Mouse (Mus musculus): ENCODE data around the gene Nr2f2. TPM values are rescaled to one million over a fixed set of nuclear protein-coding genes. Genes with fewer than 3 reads are reported as not detected.

The Nr2f2 gene
- polyA plus RNA-seq, 1 experiment from 2014 or later: 95.7 TPM

DNA sequence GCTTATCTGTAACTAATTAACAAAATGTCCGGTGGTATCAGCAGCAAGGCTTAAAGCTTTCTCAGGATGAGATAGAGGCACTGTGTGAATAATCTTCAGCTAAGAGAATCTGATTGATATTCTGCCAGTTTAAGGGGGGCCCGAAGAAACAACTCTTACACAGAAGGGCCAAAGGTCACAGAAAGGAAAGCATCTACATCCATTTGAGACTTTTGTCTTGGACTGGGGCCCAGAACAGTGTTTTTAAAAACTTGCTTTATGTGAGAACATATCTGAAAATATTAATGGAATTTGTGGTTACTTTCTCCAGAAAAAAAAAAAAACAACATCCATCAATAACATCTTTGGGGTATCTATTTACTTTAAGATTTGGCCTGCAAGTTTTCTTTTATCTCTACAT, 38.9 kb upstream of the Nr2f2 start:
- no peak overlapping the region for H3K27ac ChIP-seq (ENCODE audit: low read length)
- H3K4me1 ChIP-seq (replicated peaks; ENCODE audit: control insufficient read depth, insufficient read depth, low read length): 0 out of 2 replicates have a peak, but pooled peaks cover 5% of the 10 kb centered on the region
- H3K4me2 ChIP-seq (ENCODE audit: low read depth, low read length): no peak overlapping the region
- no peak for ATAC-seq (ENCODE audit: low read depth)
- H3K36me3 ChIP-seq (ENCODE audit: control insufficient read depth, insufficient read depth, low read length): peaks cover 29% of the 10 kb centered on the region
- WGBS: 31% methylated on average over 2 of the region's 2 CpGs
- H3K9ac ChIP-seq (ENCODE audit: low read length): no peak overlapping the region
- no peaks in the 10 kb centered on the region for H3K9me3 ChIP-seq (ENCODE audit: control insufficient read depth, low read length)
- no peaks in the 10 kb centered on the region for H3K27me3 ChIP-seq (ENCODE audit: control insufficient read depth, insufficient read depth, low read depth, low read length)
- no peak overlapping the region for H3K4me3 ChIP-seq (ENCODE audit: low read length)

DNA sequence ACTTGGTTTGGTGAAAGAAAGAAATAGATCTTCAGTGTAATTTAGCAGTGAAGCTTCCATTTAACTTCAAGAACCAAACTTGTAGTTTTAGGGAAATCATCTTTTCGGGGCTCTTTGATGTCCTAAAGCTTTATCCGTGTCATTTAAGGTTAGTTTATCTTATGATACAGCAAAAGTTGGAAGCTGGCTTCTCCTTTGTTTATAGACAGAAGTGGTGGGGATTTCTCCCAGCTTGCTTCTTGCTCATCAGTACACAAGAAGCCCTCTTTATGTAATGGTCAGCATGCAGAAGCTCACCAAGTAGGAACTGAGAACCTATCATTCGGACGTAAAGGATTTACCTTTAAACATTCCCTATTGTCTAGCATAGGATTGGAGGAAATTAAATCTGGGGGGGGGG, 16.3 kb upstream of the Nr2f2 start:
- H3K4me3 ChIP-seq (ENCODE audit: low read length): no peak overlapping the region
- no peaks in the 10 kb centered on the region for H3K36me3 ChIP-seq (ENCODE audit: control insufficient read depth, insufficient read depth, low read length)
- no peaks in the 10 kb centered on the region for H3K9me3 ChIP-seq (ENCODE audit: control insufficient read depth, low read length)
- peak; percentile 79 for ATAC-seq (ENCODE audit: low read depth)
- WGBS: 48% methylated on average over 4 of the region's 4 CpGs
- H3K27me3 ChIP-seq (ENCODE audit: control insufficient read depth, insufficient read depth, low read depth, low read length): no peaks in the 10 kb centered on the region
- H3K27ac ChIP-seq (ENCODE audit: low read length): peak overlapping the region; percentile 27; the same call in 1 of the 2 replicates
- H3K4me1 ChIP-seq (replicated peaks; ENCODE audit: control insufficient read depth, insufficient read depth, low read length): peaks cover 11% of the 10 kb centered on the region
- no peak overlapping the region for H3K4me2 ChIP-seq (ENCODE audit: low read depth, low read length)
- H3K9ac ChIP-seq (ENCODE audit: low read length): no peak overlapping the region

DNA sequence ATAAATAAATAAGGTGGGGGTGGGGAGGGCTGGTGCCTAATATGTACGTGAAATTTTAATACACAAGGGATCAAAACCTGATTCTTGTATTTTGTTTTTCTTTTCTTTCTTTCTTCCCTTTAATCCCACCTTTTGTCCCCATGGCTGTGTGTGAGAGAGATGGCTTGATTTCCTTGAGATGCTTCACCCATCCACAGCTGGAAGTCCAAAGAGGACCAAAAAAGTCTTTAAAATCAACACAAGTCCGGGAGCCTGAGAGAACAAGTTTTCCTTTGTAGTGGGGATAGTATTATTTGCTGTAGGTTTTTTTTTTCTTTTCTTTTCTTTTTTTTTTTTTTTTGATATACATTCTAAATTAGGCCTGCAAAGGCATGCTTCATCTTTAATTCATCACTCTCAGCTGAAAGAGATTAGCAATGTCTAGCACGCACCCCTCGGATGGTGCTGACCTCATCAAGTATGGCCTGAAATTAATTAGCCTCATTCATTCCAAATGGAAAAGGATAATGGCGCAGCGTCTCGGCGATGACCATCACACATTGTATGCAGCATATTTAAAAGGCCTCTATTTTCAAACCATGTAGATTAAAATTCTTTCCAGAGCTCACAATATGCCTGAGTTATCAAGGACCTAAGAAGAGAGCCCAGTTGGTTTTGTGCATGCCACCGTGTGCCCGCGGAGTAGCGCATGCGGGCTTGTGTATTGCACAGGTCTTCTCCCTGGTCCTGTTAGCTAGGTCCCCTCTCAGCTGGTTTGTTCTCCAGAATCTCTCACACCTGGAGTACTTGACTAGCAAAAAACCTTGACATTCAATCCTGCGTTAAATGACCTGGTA, 15.1 kb upstream of the Nr2f2 start:
- no peak for ATAC-seq (ENCODE audit: low read depth)
- 82% methylated on average over 14 of the region's 14 CpGs for WGBS
- Histone ChIP-seq H3K27ac (ENCODE audit: low read length) (peak overlapping the region; percentile 75), H3K4me2 (ENCODE audit: low read depth, low read length) (0 out of 2 replicates have a peak overlapping the region, but pooled peaks have one; percentile 6), H3K9ac (ENCODE audit: low read length) (no peak overlapping the region), H3K27me3 (ENCODE audit: control insufficient read depth, insufficient read depth, low read depth, low read length) (no peaks in the 10 kb centered on the region), H3K36me3 (ENCODE audit: control insufficient read depth, insufficient read depth, low read length) (no peaks in the 10 kb centered on the region), H3K4me3 (ENCODE audit: low read length) (no peak overlapping the region), H3K4me1 (replicated peaks; ENCODE audit: control insufficient read depth, insufficient read depth, low read length) (peaks cover 11% of the 10 kb centered on the region), H3K9me3 (ENCODE audit: control insufficient read depth, low read length) (no peaks in the 10 kb centered on the region)

DNA sequence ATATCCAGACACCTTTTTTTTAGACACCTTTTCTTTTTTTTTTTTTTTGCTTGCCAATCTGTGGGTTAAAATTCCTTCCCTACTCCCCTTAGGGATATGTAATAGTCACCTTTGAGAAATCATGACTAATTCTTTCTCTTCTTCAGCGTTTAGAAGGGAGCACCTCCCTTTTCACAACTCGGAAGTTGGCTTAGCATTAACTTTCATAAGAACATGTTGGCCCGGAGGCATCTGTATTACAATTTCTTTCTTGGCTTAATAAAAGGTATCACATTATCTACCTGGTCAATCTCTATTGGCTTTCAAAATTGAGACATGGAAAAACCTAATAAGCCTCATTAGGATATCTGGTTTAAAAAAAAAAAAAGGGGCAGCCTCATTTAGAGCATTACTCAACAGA, 14.4 kb upstream of the Nr2f2 start:
- ATAC-seq (ENCODE audit: low read depth): no peak
- H3K4me2 ChIP-seq (ENCODE audit: low read depth, low read length): no peak overlapping the region
- H3K4me3 ChIP-seq (ENCODE audit: low read length): no peak overlapping the region
- H3K4me1 ChIP-seq (replicated peaks; ENCODE audit: control insufficient read depth, insufficient read depth, low read length): peaks cover 11% of the 10 kb centered on the region
- H3K27ac ChIP-seq (ENCODE audit: low read length): no peak overlapping the region
- no peak overlapping the region for H3K9ac ChIP-seq (ENCODE audit: low read length)
- no peaks in the 10 kb centered on the region for H3K9me3 ChIP-seq (ENCODE audit: control insufficient read depth, low read length)
- H3K27me3 ChIP-seq (ENCODE audit: control insufficient read depth, insufficient read depth, low read depth, low read length): no peaks in the 10 kb centered on the region
- 84% methylated on average over 3 of the region's 3 CpGs for WGBS
- no peaks in the 10 kb centered on the region for H3K36me3 ChIP-seq (ENCODE audit: control insufficient read depth, insufficient read depth, low read length)

DNA sequence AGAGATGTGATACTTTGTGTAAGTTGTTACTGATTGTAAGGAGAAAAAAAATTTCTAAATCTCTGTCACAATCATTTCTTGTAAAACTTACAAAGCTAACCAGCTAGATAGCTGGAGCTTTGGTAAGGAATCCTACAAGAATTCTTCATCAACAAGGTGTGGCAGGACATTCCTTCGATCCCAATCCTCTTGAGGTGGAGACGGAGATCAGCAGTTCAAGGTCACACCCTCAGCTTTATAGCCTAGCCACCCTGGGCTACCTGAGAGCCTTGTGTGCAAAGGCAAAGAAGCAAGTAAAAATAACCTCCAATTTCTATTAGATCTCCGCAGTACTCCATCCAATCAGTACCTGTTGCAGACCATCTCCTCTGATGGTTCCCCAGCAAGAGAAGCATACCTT, 13.7 kb upstream of the Nr2f2 start:
- ATAC-seq (ENCODE audit: low read depth): no peak
- H3K4me1 ChIP-seq (replicated peaks; ENCODE audit: control insufficient read depth, insufficient read depth, low read length): peaks cover 8% of the 10 kb centered on the region
- no peak overlapping the region for H3K4me2 ChIP-seq (ENCODE audit: low read depth, low read length)
- H3K36me3 ChIP-seq (ENCODE audit: control insufficient read depth, insufficient read depth, low read length): no peaks in the 10 kb centered on the region
- no peak overlapping the region for H3K4me3 ChIP-seq (ENCODE audit: low read length)
- no peak overlapping the region for H3K27ac ChIP-seq (ENCODE audit: low read length)
- H3K9ac ChIP-seq (ENCODE audit: low read length): no peak overlapping the region
- H3K9me3 ChIP-seq (ENCODE audit: control insufficient read depth, low read length): no peaks in the 10 kb centered on the region
- no peaks in the 10 kb centered on the region for H3K27me3 ChIP-seq (ENCODE audit: control insufficient read depth, insufficient read depth, low read depth, low read length)
- 84% methylated on average over 3 of the region's 3 CpGs for WGBS

DNA sequence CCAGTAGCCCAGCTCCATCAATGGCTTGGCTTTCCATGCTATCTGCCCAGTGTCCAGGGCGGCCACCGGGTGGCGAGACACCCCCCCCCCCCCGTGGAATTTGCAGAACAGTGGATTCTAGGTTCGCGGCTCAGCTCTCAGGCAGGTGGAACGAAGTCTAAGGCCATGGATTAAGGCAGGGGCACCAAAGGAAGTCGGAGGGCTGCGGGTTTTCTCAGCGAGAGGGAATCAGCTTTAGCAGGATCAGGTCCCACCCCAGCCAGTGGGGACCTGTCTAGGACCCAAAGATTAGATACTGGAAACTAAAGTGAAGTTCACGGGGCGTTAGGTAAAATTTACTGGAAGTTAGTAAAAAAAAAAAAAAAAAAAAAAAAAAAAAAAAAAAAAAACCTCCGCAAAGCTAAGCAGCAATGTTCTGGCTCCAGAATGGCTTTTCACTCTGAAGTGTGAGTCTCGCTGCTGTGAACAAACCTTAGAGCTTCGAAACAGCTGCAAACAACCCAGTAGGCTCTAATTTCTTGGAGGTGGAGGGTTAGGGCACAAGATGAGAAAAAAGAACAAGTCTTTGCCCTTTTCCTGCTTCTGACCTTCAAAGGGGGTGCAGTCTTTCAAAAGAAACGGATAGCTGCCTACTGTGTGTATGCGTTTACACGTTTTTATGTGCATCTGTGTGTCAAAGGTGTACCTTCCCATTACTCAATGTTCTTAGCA, 4.2 kb upstream of the Nr2f2 start:
- Histone ChIP-seq H3K4me2 (ENCODE audit: low read depth, low read length) (peak overlapping the region; percentile 96), H3K36me3 (ENCODE audit: control insufficient read depth, insufficient read depth, low read length) (no peaks in the 10 kb centered on the region), H3K4me3 (ENCODE audit: low read length) (peak overlapping the region; percentile 72), H3K9me3 (ENCODE audit: control insufficient read depth, low read length) (no peaks in the 10 kb centered on the region), H3K27me3 (ENCODE audit: control insufficient read depth, insufficient read depth, low read depth, low read length) (no peaks in the 10 kb centered on the region), H3K9ac (ENCODE audit: low read length) (peak overlapping the region; percentile 82), H3K27ac (ENCODE audit: low read length) (peak overlapping the region; percentile 86), H3K4me1 (replicated peaks; ENCODE audit: control insufficient read depth, insufficient read depth, low read length) (peaks cover 9% of the 10 kb centered on the region)
- WGBS: 13% methylated on average over 18 of the region's 18 CpGs
- no peak for ATAC-seq (ENCODE audit: low read depth)

DNA sequence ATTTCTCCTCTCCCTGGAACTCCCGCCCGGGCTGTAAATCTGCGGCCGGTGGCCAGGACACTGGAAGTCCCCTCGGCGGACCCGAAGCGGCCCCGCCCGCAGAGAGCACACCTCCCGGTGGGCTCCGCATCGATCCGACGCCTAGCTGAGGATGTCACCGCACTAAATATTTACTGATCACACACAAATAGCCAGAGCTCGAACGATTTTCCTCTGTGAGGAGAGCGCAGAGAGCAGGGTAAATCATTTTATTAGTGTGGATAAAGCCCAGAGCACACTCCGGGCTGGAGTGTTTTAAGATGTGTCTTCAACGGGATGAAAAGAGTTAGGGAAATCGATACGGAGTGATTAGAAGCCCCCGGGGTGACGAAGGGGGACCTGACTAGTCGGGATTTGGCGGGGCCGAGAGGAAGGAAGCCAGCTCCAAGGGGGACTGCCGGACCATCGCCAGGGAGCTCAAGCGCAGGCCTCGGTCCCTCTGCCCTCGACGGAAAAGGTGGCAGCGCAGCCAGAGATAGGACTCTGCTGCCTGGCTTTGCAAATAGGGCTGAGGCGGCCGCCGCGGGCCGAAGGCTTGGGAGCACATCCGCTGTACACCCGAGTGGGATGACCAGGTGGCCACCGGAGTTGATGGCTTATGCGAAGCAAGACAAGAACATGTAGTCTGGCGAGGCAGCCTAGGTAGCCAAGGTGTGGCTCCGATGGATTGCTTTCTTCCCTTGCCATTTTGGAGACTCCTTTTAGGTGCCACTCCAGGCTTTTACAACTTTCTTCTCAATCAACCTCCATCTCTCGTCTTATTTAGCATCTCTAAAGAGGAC, 3.4 kb upstream of the Nr2f2 start:
- peaks cover 9% of the 10 kb centered on the region for H3K4me1 ChIP-seq (replicated peaks; ENCODE audit: control insufficient read depth, insufficient read depth, low read length)
- H3K27me3 ChIP-seq (ENCODE audit: control insufficient read depth, insufficient read depth, low read depth, low read length): no peaks in the 10 kb centered on the region
- H3K4me2 ChIP-seq (ENCODE audit: low read depth, low read length): peak overlapping the region; percentile 96
- H3K9me3 ChIP-seq (ENCODE audit: control insufficient read depth, low read length): no peaks in the 10 kb centered on the region
- peak; percentile 15; the same call in 1 of the 2 replicates for ATAC-seq (ENCODE audit: low read depth)
- WGBS: 3% methylated on average over 47 of the region's 47 CpGs
- H3K9ac ChIP-seq (ENCODE audit: low read length): peak overlapping the region; percentile 82
- peak overlapping the region; percentile 86 for H3K27ac ChIP-seq (ENCODE audit: low read length)
- peak overlapping the region; percentile 72 for H3K4me3 ChIP-seq (ENCODE audit: low read length)
- H3K36me3 ChIP-seq (ENCODE audit: control insufficient read depth, insufficient read depth, low read length): no peaks in the 10 kb centered on the region

DNA sequence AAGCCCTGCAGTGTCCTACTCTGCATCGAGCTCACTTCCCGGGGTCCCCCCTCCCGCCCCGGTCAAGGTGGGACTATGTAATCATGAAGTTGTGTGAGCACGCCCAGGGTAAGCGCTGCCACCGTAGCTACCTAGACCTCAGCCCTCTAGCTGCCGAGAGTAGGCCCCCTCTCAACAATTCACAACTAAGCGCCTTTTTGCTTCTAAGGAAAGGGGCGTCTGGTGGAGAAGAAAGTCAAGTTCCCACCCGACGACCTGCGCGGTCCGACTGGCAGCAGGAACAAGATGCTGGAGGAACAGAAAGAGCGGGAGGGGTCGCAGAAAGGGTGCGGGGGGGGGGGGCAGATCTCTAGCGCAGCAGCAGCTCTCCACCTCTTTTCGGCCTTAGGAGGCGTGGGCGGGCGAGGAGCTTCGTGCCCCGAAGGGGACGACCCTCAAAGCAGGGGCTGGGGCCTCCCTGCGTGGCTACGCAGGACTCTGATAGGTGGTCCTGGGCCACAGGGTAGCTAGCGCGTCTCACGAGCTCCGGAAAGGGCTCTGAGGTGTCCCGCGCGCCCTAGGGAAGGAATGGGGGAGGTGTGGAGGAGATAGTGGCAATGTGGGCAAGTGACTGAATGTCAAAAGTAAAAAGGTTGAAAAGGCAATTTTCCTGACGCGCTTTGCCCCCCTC, 2.7 kb upstream of the Nr2f2 start:
- Histone ChIP-seq H3K4me1 (replicated peaks; ENCODE audit: control insufficient read depth, insufficient read depth, low read length) (peaks cover 9% of the 10 kb centered on the region), H3K27ac (ENCODE audit: low read length) (peak overlapping the region; percentile 86), H3K4me2 (ENCODE audit: low read depth, low read length) (peak overlapping the region; percentile 96), H3K36me3 (ENCODE audit: control insufficient read depth, insufficient read depth, low read length) (no peaks in the 10 kb centered on the region), H3K9ac (ENCODE audit: low read length) (peak overlapping the region; percentile 82), H3K9me3 (ENCODE audit: control insufficient read depth, low read length) (no peaks in the 10 kb centered on the region), H3K27me3 (ENCODE audit: control insufficient read depth, insufficient read depth, low read depth, low read length) (no peaks in the 10 kb centered on the region), H3K4me3 (ENCODE audit: low read length) (peak overlapping the region; percentile 72)
- ATAC-seq (ENCODE audit: low read depth): peak; percentile 51; the same call in 1 of the 2 replicates
- WGBS: 6% methylated on average over 33 of the region's 37 CpGs

All from lung, embryonic 16.5 days (tissue).